Mouse (Mus musculus) lung, postnatal 0 days (tissue): Measurements from ENCODE around the gene Btd.

Experiments
- CTCF ChIP-seq: IDR thresholded peaks from 2 replicates; pipeline ENCODE4 v1.5.1; 2016; ENCODE audit warnings: antibody characterized with exemption, mild to moderate bottlenecking
- EP300 ChIP-seq: IDR thresholded peaks from 2 replicates; pipeline ENCODE4 v1.6.1; 2016; ENCODE audit warnings: antibody characterized with exemption, mild to moderate bottlenecking, control low read depth

DNA sequence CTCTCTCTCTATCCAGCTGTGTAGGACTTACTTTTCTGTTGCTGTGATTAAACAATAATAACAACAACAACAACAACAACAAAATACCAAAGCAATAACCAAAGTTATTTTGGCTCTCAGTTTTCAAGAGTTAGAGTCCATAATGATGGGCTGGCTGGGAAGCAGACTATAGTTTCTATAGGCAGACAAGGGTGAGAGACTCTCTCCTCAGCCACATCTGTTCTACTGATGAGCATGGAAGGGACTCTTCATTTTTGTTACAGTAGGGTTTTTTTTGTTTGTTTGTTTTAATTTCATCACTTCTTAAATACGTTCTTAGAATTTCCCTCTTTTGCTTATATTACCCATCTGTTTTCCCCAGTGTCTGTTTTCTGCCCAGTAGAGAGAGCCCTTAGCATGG, 11.8 kb downstream of the Btd start:
- TF ChIP-seq EP300 (no peak), CTCF (no peak)
